Mouse (Mus musculus): ENCODE data around the gene Pdk2. TPM values are rescaled to one million over a fixed set of nuclear protein-coding genes. Genes with fewer than 3 reads are reported as not detected.

The Pdk2 gene
- polyA plus RNA-seq, 1 experiment from 2014 or later = 33.7 TPM

DNA sequence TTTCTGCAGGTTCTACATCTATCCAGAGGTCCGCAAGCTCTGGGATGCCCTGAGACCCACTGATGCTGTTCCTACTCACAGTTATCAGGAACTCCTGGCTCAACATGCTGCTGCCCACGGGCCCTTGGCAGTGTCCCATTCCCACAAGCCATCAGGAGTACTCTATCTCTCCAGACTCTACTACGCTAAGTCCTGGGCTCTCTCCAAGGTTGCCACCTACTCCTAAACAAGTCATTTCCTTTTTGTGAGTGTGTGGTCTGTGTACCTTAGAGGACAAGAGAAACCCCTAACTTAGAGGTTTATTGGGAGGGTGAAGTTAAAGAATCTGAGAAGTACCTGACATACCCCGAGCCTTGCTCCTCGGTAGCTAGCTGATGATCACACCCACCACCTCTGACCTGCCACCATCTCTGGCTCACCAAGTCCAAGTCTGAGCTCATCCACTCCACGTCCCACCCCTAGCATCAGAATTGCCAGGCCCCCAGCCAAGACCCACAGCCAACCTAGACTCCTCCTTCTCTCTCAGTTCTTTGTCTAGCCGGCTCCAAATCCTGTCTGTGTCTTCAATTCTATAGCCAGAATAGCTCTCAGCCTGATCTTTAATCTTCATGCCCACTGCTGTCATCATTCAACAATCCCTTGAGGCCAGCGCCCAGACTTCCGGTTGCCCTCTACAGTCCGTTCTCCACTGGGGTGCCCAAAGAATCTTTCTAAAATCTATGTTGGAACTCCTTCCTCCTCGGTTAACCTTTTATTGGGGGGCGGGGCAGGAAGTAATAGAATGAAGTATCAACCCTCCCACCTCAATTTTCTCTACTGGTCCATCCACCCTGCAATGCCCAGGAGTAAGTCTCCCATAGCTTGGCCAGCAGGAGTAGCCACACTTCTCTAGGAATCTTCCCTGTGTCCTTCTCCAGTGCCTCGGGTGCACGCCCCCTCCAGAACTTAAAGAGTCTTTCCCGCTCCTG lies 32.2 kb downstream of the Pdk2 start:
- no peak for ATAC-seq (ENCODE audit: insufficient number of reproducible peaks, insufficient read depth, low FRiP score, low TSS enrichment, low read depth)
- H3K4me1 ChIP-seq = peaks cover 63% of the 10 kb centered on the region
- H3K36me3 ChIP-seq = peaks cover 32% of the 10 kb centered on the region
- no peaks in the 10 kb centered on the region for H3K9me3 ChIP-seq
- H3K27me3 ChIP-seq = no peaks in the 10 kb centered on the region
- H3K4me3 ChIP-seq = peak overlapping the region; percentile 93
- peak overlapping the region; percentile 97 for H3K27ac ChIP-seq
- peak overlapping the region; percentile 94 for H3K9ac ChIP-seq
- peak overlapping the region; percentile 81 for H3K4me2 ChIP-seq
- 33% methylated on average over 15 of the region's 15 CpGs for WGBS

DNA sequence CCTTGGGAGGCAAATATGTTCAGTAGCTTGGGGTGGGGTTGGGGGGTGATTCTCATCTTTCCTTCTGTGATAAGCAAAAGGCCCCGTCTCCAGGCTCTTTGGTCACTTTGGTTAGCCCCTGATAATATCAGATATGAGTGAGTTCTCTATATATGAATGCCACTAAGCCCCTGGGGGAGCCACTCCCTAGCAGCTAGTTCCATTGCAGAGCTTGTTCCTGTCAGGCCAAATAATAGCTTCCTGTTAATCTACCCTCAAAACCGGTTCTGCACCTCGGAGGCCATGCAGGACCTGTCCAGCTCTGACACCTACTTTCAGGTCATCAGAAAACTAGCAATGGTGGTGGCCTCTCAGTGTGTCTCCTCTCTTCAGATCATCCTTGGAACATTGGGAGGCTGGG lies 33.7 kb downstream of the Pdk2 start:
- peaks cover 37% of the 10 kb centered on the region for H3K36me3 ChIP-seq
- 56% methylated on average over 3 of the region's 3 CpGs for WGBS
- H3K4me2 ChIP-seq = peak overlapping the region; percentile 72
- H3K4me1 ChIP-seq = peaks cover 51% of the 10 kb centered on the region
- peak overlapping the region; percentile 45 for H3K4me3 ChIP-seq
- ATAC-seq (ENCODE audit: insufficient number of reproducible peaks, insufficient read depth, low FRiP score, low TSS enrichment, low read depth) = no peak
- H3K9me3 ChIP-seq = no peaks in the 10 kb centered on the region
- peak overlapping the region; percentile 72; the same call in 1 of the 2 replicates for H3K9ac ChIP-seq
- H3K27me3 ChIP-seq = no peaks in the 10 kb centered on the region
- peak overlapping the region; percentile 78 for H3K27ac ChIP-seq

DNA sequence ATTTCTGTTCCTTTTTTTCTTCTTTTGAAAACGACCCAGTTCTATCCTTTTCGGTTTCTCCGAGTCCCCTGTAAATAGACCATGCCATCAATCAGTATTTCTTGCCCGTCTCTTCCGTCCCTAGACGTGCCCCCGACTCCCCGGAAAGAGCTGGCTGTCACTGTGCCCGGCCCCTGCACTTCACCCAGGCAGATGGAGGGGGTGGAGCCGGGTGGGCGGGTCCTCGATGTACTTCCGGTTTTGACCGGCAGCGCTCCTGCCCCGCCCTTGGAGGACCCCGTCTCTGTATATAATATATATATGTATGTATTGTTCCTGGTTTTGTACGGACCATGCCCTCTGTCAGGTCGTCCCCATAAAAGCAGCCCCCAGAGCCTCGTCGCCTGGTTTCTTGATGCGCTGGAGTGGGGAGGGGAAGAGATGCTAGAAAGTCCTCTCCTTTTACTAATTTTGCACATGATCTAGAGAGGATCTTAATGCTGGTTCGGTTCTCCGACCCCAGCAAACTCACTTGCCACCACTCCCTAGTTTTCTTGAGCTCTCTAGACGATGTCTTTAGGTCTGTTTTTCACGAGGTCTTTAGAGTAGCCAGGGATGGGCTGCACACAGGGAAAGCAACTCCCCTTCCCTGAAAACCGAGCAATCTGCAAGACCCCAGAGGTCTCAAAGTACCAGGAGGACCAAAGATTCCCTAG lies 34.5 kb downstream of the Pdk2 start:
- Histone ChIP-seq H3K27ac (peak overlapping the region; percentile 78), H3K4me2 (peak overlapping the region; percentile 72), H3K36me3 (peaks cover 44% of the 10 kb centered on the region), H3K9me3 (no peaks in the 10 kb centered on the region), H3K27me3 (no peaks in the 10 kb centered on the region), H3K9ac (peak overlapping the region; percentile 72), H3K4me3 (peak overlapping the region; percentile 45), H3K4me1 (peaks cover 44% of the 10 kb centered on the region)
- WGBS = under 1% methylated on average over 27 of the region's 27 CpGs
- ATAC-seq (ENCODE audit: insufficient number of reproducible peaks, insufficient read depth, low FRiP score, low TSS enrichment, low read depth) = peak; percentile 20

DNA sequence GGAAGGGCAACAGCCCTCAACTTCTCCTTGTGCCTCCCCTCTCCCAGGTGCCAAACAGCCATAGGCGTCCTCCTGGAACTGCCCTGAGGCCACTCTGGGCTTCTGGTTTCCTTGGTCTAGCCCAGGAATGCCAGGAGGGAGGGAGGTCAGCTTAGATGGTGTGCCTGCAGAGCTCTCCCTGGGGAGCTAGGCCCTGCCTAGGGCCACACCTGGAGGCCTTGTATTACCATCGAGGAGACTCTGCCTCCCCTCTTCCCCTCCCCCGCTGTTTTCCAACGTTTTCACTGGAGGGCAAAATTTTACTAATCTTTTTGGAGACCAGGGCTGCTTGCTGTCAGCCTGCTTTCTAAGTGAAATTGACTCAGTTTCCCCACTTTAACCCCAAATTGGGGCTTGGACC lies 35.1 kb downstream of the Pdk2 start:
- H3K4me2 ChIP-seq = peak overlapping the region; percentile 72
- H3K4me1 ChIP-seq = peaks cover 41% of the 10 kb centered on the region
- H3K27ac ChIP-seq = peak overlapping the region; percentile 78
- ATAC-seq (ENCODE audit: insufficient number of reproducible peaks, insufficient read depth, low FRiP score, low TSS enrichment, low read depth) = no peak
- peaks cover 49% of the 10 kb centered on the region for H3K36me3 ChIP-seq
- H3K9me3 ChIP-seq = no peaks in the 10 kb centered on the region
- WGBS = 30% methylated on average over 4 of the region's 4 CpGs
- H3K27me3 ChIP-seq = no peaks in the 10 kb centered on the region
- H3K4me3 ChIP-seq = peak overlapping the region; percentile 45
- peak overlapping the region; percentile 72; the same call in 1 of the 2 replicates for H3K9ac ChIP-seq

DNA sequence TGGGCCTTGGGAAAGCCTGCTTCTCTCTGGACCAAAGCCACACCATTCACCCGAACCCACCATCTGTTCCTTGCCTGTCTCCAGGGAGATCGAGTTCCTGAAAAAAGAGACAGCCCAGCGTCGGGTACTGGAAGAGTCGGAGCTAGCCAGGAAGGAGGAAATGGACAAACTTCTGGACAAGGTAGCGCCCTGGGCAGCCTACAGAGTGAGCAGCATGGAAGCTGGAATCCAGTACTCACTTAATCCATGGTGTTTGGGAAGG lies 36.3 kb downstream of the Pdk2 start:
- Histone ChIP-seq H3K36me3 (peaks cover 61% of the 10 kb centered on the region), H3K4me1 (peaks cover 50% of the 10 kb centered on the region), H3K27ac (peak overlapping the region; percentile 11; the same call in 1 of the 2 replicates), H3K4me3 (no peak overlapping the region), H3K9me3 (no peaks in the 10 kb centered on the region), H3K4me2 (no peak overlapping the region), H3K9ac (peak overlapping the region; percentile 17), H3K27me3 (no peaks in the 10 kb centered on the region)
- no peak for ATAC-seq (ENCODE audit: insufficient number of reproducible peaks, insufficient read depth, low FRiP score, low TSS enrichment, low read depth)
- 54% methylated on average over 6 of the region's 6 CpGs for WGBS

DNA sequence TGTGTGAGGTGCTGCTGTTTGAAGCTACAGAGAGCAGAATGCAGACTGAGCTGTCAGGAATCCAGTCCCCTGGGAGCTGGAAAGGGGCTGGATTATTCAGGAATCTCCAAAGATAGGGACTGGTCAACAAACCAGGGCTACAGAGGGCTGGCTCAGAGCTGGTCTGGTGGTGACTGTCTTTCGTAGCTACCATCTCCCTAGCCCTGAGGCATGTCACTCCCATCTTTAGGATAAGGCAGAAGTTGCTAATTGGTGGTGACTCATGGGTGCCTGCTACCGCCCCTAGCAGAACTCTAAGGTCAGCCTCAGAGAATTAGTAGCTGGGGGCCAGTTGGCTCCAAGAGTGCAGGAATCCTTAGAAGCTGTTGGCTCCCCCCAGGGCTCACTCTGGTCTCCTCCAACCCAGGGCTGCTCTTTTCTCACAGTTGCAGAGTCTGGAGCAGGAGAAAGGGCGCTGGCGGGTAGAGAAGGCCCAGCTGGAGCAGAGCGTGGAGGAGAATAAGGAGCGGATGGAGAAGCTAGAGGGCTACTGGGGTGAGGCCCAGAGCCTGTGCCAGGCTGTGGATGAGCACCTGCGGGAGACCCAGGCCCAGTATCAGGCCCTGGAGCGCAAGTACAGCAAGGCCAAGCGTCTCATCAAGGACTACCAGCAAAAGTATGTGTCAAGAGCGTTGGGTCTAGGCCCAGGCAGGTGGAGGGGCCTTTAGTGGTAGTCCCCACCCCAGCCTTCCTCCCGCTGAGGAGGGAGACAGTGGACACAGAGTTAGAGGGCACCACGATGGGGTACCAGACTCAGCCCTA lies 36.8 kb downstream of the Pdk2 start:
- H3K27ac ChIP-seq = peak overlapping the region; percentile 11; the same call in 1 of the 2 replicates
- peaks cover 48% of the 10 kb centered on the region for H3K4me1 ChIP-seq
- H3K36me3 ChIP-seq = peaks cover 66% of the 10 kb centered on the region
- H3K9ac ChIP-seq = peak overlapping the region; percentile 17
- no peaks in the 10 kb centered on the region for H3K27me3 ChIP-seq
- ATAC-seq (ENCODE audit: insufficient number of reproducible peaks, insufficient read depth, low FRiP score, low TSS enrichment, low read depth) = no peak
- 83% methylated on average over 12 of the region's 12 CpGs for WGBS
- H3K4me3 ChIP-seq = no peak overlapping the region
- H3K4me2 ChIP-seq = no peak overlapping the region
- no peaks in the 10 kb centered on the region for H3K9me3 ChIP-seq

DNA sequence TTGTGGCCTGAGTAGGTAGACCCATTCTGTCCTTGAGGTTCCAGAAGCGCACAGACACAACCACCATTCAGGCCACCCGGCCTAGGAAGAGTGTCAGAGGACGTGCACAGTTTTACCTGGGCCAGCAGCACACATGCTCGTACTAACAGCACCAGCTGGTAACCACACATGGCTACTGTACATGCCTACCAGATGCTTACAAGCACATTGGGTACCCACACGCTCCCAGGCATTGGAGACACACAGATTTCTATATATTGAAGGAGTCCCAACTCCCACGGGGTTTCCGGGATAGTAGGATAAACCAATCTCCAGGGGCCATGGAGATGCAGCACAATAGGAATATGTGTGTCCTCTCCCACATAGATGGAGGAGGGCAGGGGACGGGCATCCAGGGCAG lies 38.4 kb downstream of the Pdk2 start:
- WGBS = 92% methylated on average over 8 of the region's 8 CpGs
- Histone ChIP-seq H3K4me3 (no peak overlapping the region), H3K9ac (no peak overlapping the region), H3K4me1 (peaks cover 37% of the 10 kb centered on the region), H3K36me3 (peaks cover 83% of the 10 kb centered on the region), H3K4me2 (no peak overlapping the region), H3K27ac (no peak overlapping the region), H3K9me3 (no peaks in the 10 kb centered on the region), H3K27me3 (no peaks in the 10 kb centered on the region)
- ATAC-seq (ENCODE audit: insufficient number of reproducible peaks, insufficient read depth, low FRiP score, low TSS enrichment, low read depth) = no peak

DNA sequence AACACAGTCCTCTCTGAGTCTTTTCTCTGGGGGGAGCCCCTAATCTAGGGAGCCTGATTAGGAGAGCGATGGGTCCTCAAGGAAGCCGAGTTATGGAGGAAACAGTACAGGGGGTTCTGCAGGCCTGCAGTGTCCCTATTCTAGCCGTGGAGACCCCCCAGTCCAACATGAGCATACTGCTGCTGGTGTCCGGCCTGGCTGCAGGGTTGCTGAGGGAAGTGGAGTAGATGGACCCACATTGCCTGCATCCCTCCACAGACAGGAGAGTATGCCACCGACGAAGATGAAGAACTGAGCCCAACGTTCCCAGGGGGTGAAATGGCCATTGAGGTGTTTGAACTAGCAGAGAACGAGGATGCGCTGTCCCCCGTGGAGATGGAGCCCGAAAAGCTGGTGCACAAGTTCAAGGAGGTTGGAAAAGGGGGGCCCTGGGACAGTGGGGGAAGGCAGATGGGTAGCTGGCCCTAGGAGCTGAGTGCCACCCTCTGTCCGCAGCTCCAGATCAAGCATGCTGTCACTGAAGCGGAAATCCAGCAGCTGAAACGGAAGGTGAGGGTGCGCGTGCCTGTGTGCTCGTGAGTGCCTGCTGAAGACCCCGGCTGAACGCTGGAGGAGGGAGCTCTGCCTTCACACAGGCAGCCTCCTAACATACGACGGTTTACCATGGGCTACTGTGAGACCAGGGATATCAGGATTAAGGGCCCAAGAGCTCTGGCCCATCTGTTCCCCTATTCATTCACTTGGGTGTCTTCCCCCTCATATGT lies 39.4 kb downstream of the Pdk2 start:
- H3K9ac ChIP-seq = no peak overlapping the region
- ATAC-seq (ENCODE audit: insufficient number of reproducible peaks, insufficient read depth, low FRiP score, low TSS enrichment, low read depth) = no peak
- peaks cover 92% of the 10 kb centered on the region for H3K36me3 ChIP-seq
- H3K4me2 ChIP-seq = no peak overlapping the region
- WGBS = 85% methylated on average over 21 of the region's 21 CpGs
- no peaks in the 10 kb centered on the region for H3K9me3 ChIP-seq
- no peaks in the 10 kb centered on the region for H3K27me3 ChIP-seq
- H3K4me1 ChIP-seq = peaks cover 27% of the 10 kb centered on the region
- H3K27ac ChIP-seq = peak overlapping the region; percentile 68; the same call in 1 of the 2 replicates
- no peak overlapping the region for H3K4me3 ChIP-seq

DNA sequence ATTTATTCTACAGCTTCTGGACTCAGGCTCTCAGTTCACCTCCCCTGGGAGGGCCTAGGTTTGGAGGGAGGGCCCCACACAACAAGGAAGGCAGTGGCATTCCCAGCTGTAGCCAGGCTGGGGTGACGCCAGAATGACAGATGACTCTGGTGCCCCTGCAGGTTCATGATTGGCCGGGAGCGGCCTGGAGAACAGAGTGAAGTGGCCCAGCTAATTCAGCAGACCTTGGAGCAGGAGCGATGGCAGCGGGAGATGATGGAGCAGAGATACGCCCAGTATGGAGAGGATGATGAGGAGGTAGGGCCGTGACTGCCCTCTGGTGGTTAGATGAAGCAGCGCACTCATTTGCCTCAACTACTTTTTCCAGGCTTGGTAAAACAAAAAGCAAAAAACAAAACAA lies 40.1 kb downstream of the Pdk2 start:
- 2% methylated on average over 8 of the region's 8 CpGs for WGBS
- Histone ChIP-seq H3K9me3 (no peaks in the 10 kb centered on the region), H3K4me2 (0 out of 2 replicates have a peak overlapping the region, but pooled peaks have one; percentile 7), H3K36me3 (peaks cover 99% of the 10 kb centered on the region), H3K4me3 (no peak overlapping the region), H3K9ac (peak overlapping the region; percentile 28; the same call in 1 of the 2 replicates), H3K27ac (peak overlapping the region; percentile 68), H3K27me3 (no peaks in the 10 kb centered on the region), H3K4me1 (peaks cover 25% of the 10 kb centered on the region)
- ATAC-seq (ENCODE audit: insufficient number of reproducible peaks, insufficient read depth, low FRiP score, low TSS enrichment, low read depth) = no peak

DNA sequence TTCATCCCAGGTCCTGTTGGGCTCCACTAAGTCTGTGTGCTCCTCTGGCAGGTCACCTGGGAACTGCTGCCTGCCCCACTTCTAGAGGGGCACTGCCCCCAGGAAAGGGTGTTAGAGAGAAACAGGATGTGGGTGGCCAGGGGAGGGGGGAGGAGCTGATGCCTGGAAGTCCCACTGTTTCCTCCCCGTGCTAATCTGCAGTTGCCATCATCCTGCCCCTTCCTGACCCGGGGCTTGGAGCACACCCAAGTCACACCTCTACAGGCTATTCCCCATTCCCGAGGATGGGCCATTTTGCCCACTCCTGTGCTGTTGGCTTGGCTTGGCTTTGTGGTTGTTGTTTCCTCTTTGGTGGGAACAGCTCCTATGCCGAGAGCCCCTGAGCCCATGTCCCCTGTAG lies 40.6 kb downstream of the Pdk2 start:
- H3K27ac ChIP-seq = peak overlapping the region; percentile 68
- 0 out of 2 replicates have a peak overlapping the region, but pooled peaks have one; percentile 7 for H3K4me2 ChIP-seq
- no peak for ATAC-seq (ENCODE audit: insufficient number of reproducible peaks, insufficient read depth, low FRiP score, low TSS enrichment, low read depth)
- no peaks in the 10 kb centered on the region for H3K9me3 ChIP-seq
- H3K9ac ChIP-seq = peak overlapping the region; percentile 49
- peaks cover 26% of the 10 kb centered on the region for H3K4me1 ChIP-seq
- no peaks in the 10 kb centered on the region for H3K27me3 ChIP-seq
- 47% methylated on average over 4 of the region's 4 CpGs for WGBS
- no peak overlapping the region for H3K4me3 ChIP-seq
- peaks cover 94% of the 10 kb centered on the region for H3K36me3 ChIP-seq

Data from embryonic facial prominence, embryonic 13.5 days (tissue).